Mouse (Mus musculus) lung, postnatal 0 days (tissue): ENCODE results near the gene Pibf1. TPM values are rescaled to one million over a fixed set of nuclear protein-coding genes. Genes with fewer than 3 reads are reported as not detected.

Experiments used
- ATAC-seq: fragments of 200-750 bp; cut with Nextera tagmentation; 2 replicates; pipeline ENCODE4 v1.8.0; 2017; ENCODE audit warnings: moderate library complexity
- DNase-seq: peaks from one replicate; pipeline ENCODE4 v3.0.0-alpha.2; 2016; ENCODE audit warnings: low spot score
- H3K27ac ChIP-seq: fragments of 300-500 bp; sonication (generic); 2 replicates; pipeline ENCODE4 v1.5.1; 2014; ENCODE audit warnings: antibody characterized with exemption, mild to moderate bottlenecking, low read length, mixed read lengths
- H3K27me3 ChIP-seq: fragments of 300-500 bp; sonication (generic); replicated peaks from 2 replicates; pipeline ENCODE4 v1.6.1; 2014; ENCODE audit warnings: low read length, mixed read lengths; ENCODE audit not compliant: insufficient read depth
- H3K36me3 ChIP-seq: fragments of 300-500 bp; sonication (generic); 2 replicates; pipeline ENCODE4 v1.6.1; 2014; ENCODE audit warnings: low read length, mixed read lengths; ENCODE audit not compliant: insufficient read depth
- H3K4me1 ChIP-seq: fragments of 300-500 bp; sonication (generic); 2 replicates; pipeline ENCODE4 v1.6.1; 2014; ENCODE audit warnings: antibody characterized with exemption, low read depth, low read length, mixed read lengths; ENCODE audit not compliant: insufficient read depth
- H3K4me2 ChIP-seq: fragments of 300-500 bp; sonication (generic); replicated peaks from 2 replicates; pipeline ENCODE4 v1.6.1; 2014; ENCODE audit warnings: low read depth, mild to moderate bottlenecking, low read length, moderate library complexity, mixed read lengths
- H3K4me3 ChIP-seq: fragments of 300-500 bp; sonication (generic); 2 replicates; pipeline ENCODE4 v1.5.1; 2014; ENCODE audit warnings: low read depth, low read length
- H3K9ac ChIP-seq: fragments of 300-500 bp; sonication (generic); replicated peaks from 2 replicates; pipeline ENCODE4 v1.6.1; 2014; ENCODE audit warnings: low read depth, mild to moderate bottlenecking
- H3K9me3 ChIP-seq: fragments of 300-500 bp; sonication (generic); 2 replicates; pipeline ENCODE4 v1.6.1; 2016; ENCODE audit warnings: low read length, mixed read lengths
- CTCF ChIP-seq: IDR thresholded peaks from 2 replicates; pipeline ENCODE4 v1.5.1; 2016; ENCODE audit warnings: antibody characterized with exemption, mild to moderate bottlenecking
- EP300 ChIP-seq: IDR thresholded peaks from 2 replicates; pipeline ENCODE4 v1.6.1; 2016; ENCODE audit warnings: antibody characterized with exemption, mild to moderate bottlenecking, control low read depth
- WGBS: fragments of 180-500 bp; shearing (Covaris S2); extraction: QIAGEN DNeasy Blood & Tissue Kit; methylation state at CpG from one replicate; pipeline ENCODE4 v1.1.7; 2014; 5-methylcytosine and 5-hydroxymethylcytosine counted together
- polyA plus RNA-seq: library from polyadenylated mRNA; unstranded; fragments of >200 nt; fragmentation: Nextera tagmentation; extraction: Ambion mirVana; gene quantifications from 2 replicates; pipeline ENCODE4 v1.2.1, GENCODE M21; 2015

Gene Pibf1
- polyA plus RNA-seq, 1 experiment from 2014 or later, result 11.6 TPM

GRCm38 (mm10) chr14:99298385-99299021 is 199.3 kb downstream of the Pibf1 start, which contains the start of gene Klf5:
TSS of gene Klf5 (plus strand) at chr14:99298691.
- ATAC-seq, result peak; percentile 97
- no peak for TF ChIP-seq CTCF
- 3% methylated on average over 43 of the region's 67 CpGs for WGBS

GRCm38 (mm10) chr14:99299022-99299481 is 199.8 kb downstream of the Pibf1 start:
- Histone ChIP-seq H3K4me2 (peak overlapping the region; percentile 93), H3K4me3 (peak overlapping the region; percentile 78), H3K9ac (peak overlapping the region; percentile 71), H3K4me1 (peaks cover 4% of the 10 kb centered on the region; the same call in 1 of the 2 replicates), H3K36me3 (no peaks in the 10 kb centered on the region), H3K27ac (peak overlapping the region; percentile 95), H3K9me3 (no peaks in the 10 kb centered on the region), H3K27me3 (no peaks in the 10 kb centered on the region)
- ATAC-seq (peak; percentile 72), DNase-seq (peak; percentile 75)
- TF ChIP-seq EP300 (no peak), CTCF (peak; percentile 51)
- 1% methylated on average over 44 of the region's 60 CpGs for WGBS

More at GRCm38 (mm10) chr14:99298385-99299021, 199.3 kb downstream of the Pibf1 start, which contains the start of gene Klf5:
- H3K36me3 ChIP-seq, result no peaks in the 10 kb centered on the region
- peaks cover 4% of the 10 kb centered on the region; the same call in 1 of the 2 replicates for H3K4me1 ChIP-seq
- H3K4me2 ChIP-seq, result peak within 1 kb of the TSS; percentile 93
- H3K27ac ChIP-seq, result peak within 1 kb of the TSS; percentile 95
- DNase-seq, result peak; percentile 98
- no peaks in the 10 kb centered on the region for H3K9me3 ChIP-seq
- H3K27me3 ChIP-seq, result no peaks in the 10 kb centered on the region
- H3K4me3 ChIP-seq, result peak within 1 kb of the TSS; percentile 78
- H3K9ac ChIP-seq, result peak within 1 kb of the TSS; percentile 71

- TF ChIP-seq CTCF (no peak), EP300 (no peak)
- WGBS, result 4% methylated on average over 21 of the region's 21 CpGs
- Histone ChIP-seq H3K9ac (peak overlapping the region; percentile 71), H3K9me3 (no peaks in the 10 kb centered on the region), H3K4me2 (peak overlapping the region; percentile 93), H3K27ac (peak overlapping the region; percentile 95), H3K27me3 (no peaks in the 10 kb centered on the region), H3K36me3 (no peaks in the 10 kb centered on the region), H3K4me3 (peak overlapping the region; percentile 78), H3K4me1 (peaks cover 4% of the 10 kb centered on the region; the same call in 1 of the 2 replicates)
- ATAC-seq (no peak), DNase-seq (peak; percentile 51)
Measured at GRCm38 (mm10) chr14:99299701-99300191, 200.5 kb downstream of the Pibf1 start.

- H3K4me2 ChIP-seq, result peak overlapping the region; percentile 93
- no peaks in the 10 kb centered on the region for H3K36me3 ChIP-seq
- peak overlapping the region; percentile 78 for H3K4me3 ChIP-seq
- peak; percentile 51 for DNase-seq
- ATAC-seq, result no peak
- 0 out of 2 replicates have a peak overlapping the region, but pooled peaks have one; percentile 15 for H3K27ac ChIP-seq
- no peaks in the 10 kb centered on the region for H3K27me3 ChIP-seq
- peaks cover 4% of the 10 kb centered on the region; the same call in 1 of the 2 replicates for H3K4me1 ChIP-seq
- no peak overlapping the region for H3K9ac ChIP-seq
- no peaks in the 10 kb centered on the region for H3K9me3 ChIP-seq
- TF ChIP-seq EP300, result no peak
- TF ChIP-seq CTCF, result peak; percentile 42
- WGBS, result 50% methylated on average over 11 of the region's 11 CpGs
Measured at GRCm38 (mm10) chr14:99301472-99301871, 202.2 kb downstream of the Pibf1 start.

Other genes with a start within 250 kb of the Pibf1 start
- gene Rpl36a-ps1, start 105.1 kb upstream of the Pibf1 start, polyA plus RNA-seq, result 1.2 and 2.0 TPM in 2 replicates
- 45.0 and 53.0 TPM in 2 replicates for gene Mzt1, start 53.3 kb upstream of the Pibf1 start, polyA plus RNA-seq
- gene Bora, start 53.2 kb upstream of the Pibf1 start, polyA plus RNA-seq, result 8.3 and 10.3 TPM in 2 replicates
- 8.2 and 9.3 TPM in 2 replicates for gene Dis3, start 346 bp downstream of the Pibf1 start, polyA plus RNA-seq
- gene Klf5, start 199.3 kb downstream of the Pibf1 start, polyA plus RNA-seq, result 47.4 and 48.0 TPM in 2 replicates